Mouse (Mus musculus) embryonic fibroblast, embryonic 13.5 days (primary cell): Measurements from ENCODE around the gene Atp6ap1.

Experiments used
- CTCF ChIP-seq: IDR thresholded peaks from 2 replicates; pipeline ENCODE4 v1.5.1; 2011; ENCODE audit warnings: mild to moderate bottlenecking, control low read depth, low read length, moderate library complexity, borderline replicate concordance; ENCODE audit not compliant: insufficient read depth
- POLR2A ChIP-seq: IDR thresholded peaks from 2 replicates; pipeline ENCODE4 v1.6.1; 2011; ENCODE audit warnings: low read depth, mild to moderate bottlenecking, control low read depth, low read length, moderate library complexity

- TF ChIP-seq CTCF (no peak), POLR2A (peak; percentile 53)
Measured at GRCm38 (mm10) chrX:74273422-74274322, 23.2 kb upstream of the Atp6ap1 start.
